Mouse (Mus musculus): ENCODE results near the gene Gm6710. TPM values are rescaled to one million over a fixed set of nuclear protein-coding genes. Genes with fewer than 3 reads are reported as not detected.
"Not testable (repeated sequence)": the region's sequence is repeated elsewhere in the genome, so short reads cannot be mapped to it uniquely, and the experiment has no call there.

Gm6710 gene
- total RNA-seq (2014; fragmentation: Nextera tagmentation): 18.4 and 33.0 TPM in 2 replicates
- total RNA-seq (2017): 12.5 and 14.3 TPM in 2 replicates
- 0.11 and 0.25 TPM in 2 replicates for polyA plus RNA-seq (2012)

- H3K27me3 ChIP-seq (ENCODE audit: insufficient read depth, low read length); H3K4me3 ChIP-seq (ENCODE audit: low read depth, low read length); DNase-seq (ENCODE audit: low spot score); H3K4me1 ChIP-seq (ENCODE audit: insufficient read depth, low read depth, low read length); H3K9me3 ChIP-seq (replicated peaks); H3K36me3 ChIP-seq (replicated peaks): not testable (repeated sequence)
- ATAC-seq (ENCODE audit: extremely low read depth, insufficient number of reproducible peaks, low FRiP score, poor library complexity, severe bottlenecking): peak; percentile 76
Measured at GRCm38 (mm10) chr2:175869024-175869423, at the start of gene Gm6710. Gm6710 (plus strand) TSS chr2:175869219.

Other genes starting within 250 kb of the Gm6710 start
- gene Gm11007, start 225.2 kb upstream of the Gm6710 start, total RNA-seq (2014; fragmentation: Nextera tagmentation): not detected in 2 replicates
- 0.06 and 0.16 TPM in 2 replicates for gene Gm11007, start 225.2 kb upstream of the Gm6710 start, total RNA-seq (2017)
- not detected in 2 replicates for gene Gm11007, start 225.2 kb upstream of the Gm6710 start, polyA plus RNA-seq (2012)
- 2.7 TPM in 1 of 2 replicates, not detected in the other for gene Zfp969, start 165.6 kb upstream of the Gm6710 start, total RNA-seq (2014; fragmentation: Nextera tagmentation)
- gene Zfp969, start 165.6 kb upstream of the Gm6710 start, total RNA-seq (2017): not detected in 2 replicates
- gene Zfp969, start 165.6 kb upstream of the Gm6710 start, polyA plus RNA-seq (2012): 0.13 and 0.18 TPM in 2 replicates
- not detected in 2 replicates for gene Gm2007, start 127.7 kb upstream of the Gm6710 start, total RNA-seq (2014; fragmentation: Nextera tagmentation)
- gene Gm2007, start 127.7 kb upstream of the Gm6710 start, total RNA-seq (2017): 0.06 and 0.16 TPM in 2 replicates
- not detected in 2 replicates for gene Gm2007, start 127.7 kb upstream of the Gm6710 start, polyA plus RNA-seq (2012)
- 9.4 and 10.6 TPM in 2 replicates for gene Gm14288, start 68.1 kb upstream of the Gm6710 start, total RNA-seq (2014; fragmentation: Nextera tagmentation)
- 1.9 and 10.2 TPM in 2 replicates for gene Gm14288, start 68.1 kb upstream of the Gm6710 start, total RNA-seq (2017)
- not detected in 2 replicates for gene Gm14288, start 68.1 kb upstream of the Gm6710 start, polyA plus RNA-seq (2012)
- gene Zfp966, start 61.9 kb downstream of the Gm6710 start, total RNA-seq (2014; fragmentation: Nextera tagmentation): 18.3 and 20.3 TPM in 2 replicates
- 16.4 and 19.8 TPM in 2 replicates for gene Zfp966, start 61.9 kb downstream of the Gm6710 start, total RNA-seq (2017)
- gene Zfp966, start 61.9 kb downstream of the Gm6710 start, polyA plus RNA-seq (2012): 0.07 and 0.74 TPM in 2 replicates
- gene Gm2026, start 96.1 kb downstream of the Gm6710 start, total RNA-seq (2014; fragmentation: Nextera tagmentation): 16.6 and 18.6 TPM in 2 replicates
- 11.8 and 24.5 TPM in 2 replicates for gene Gm2026, start 96.1 kb downstream of the Gm6710 start, total RNA-seq (2017)
- gene Gm2026, start 96.1 kb downstream of the Gm6710 start, polyA plus RNA-seq (2012): not detected in 2 replicates

Measured in G1E (cell line).